8 mouse cellular contexts compared by ENCODE assay signal in genomic region chr5:23386562-23387312, GRCm38 (mm10). TPM values are rescaled to one million over a fixed set of nuclear protein-coding genes. Genes with fewer than 3 reads are reported as not detected.
DNase-seq lines count a peak whose midpoint lies in the region; ATAC-seq and TF ChIP-seq lines count a peak whose summit lies in the region.

No protein-coding gene starts in this region.

- H3K27ac ChIP-seq in forebrain, embryonic 11.5 days (ENCODE audit: low read depth, low read length) = peak overlapping the region; percentile 59; the same call in 1 of the 2 replicates
- H3K27ac ChIP-seq in heart, embryonic 16.5 days (ENCODE audit: low read length) = peak overlapping the region; percentile 89
- H3K27ac ChIP-seq in liver, embryonic 13.5 days = peak overlapping the region; percentile 43; the same call in 1 of the 2 replicates
- peak overlapping the region; percentile 91 for H3K27ac ChIP-seq in stomach, embryonic 15.5 days

- H3K79me2 ChIP-seq in C2C12 (ENCODE audit: control insufficient read depth, insufficient read depth) = peaks cover 5% of the 10 kb centered on the region

- peak; percentile 68 for DNase-seq in adrenal gland, postnatal 25 days
- peak; percentile 85 for DNase-seq in forebrain, embryonic 11.5 days (ENCODE audit: low spot score)
- peak; percentile 84 to 94 for DNase-seq in kidney, postnatal 25 days
- peak; percentile 48 for DNase-seq in liver, embryonic 13.5 days
- DNase-seq in natural killer cell, adult 2 months (ENCODE audit: low spot score in 2 of 2) = peak; percentile 95 to 97

- no peaks in the 10 kb centered on the region; the same call in 1 of the 2 replicates for H3K4me1 ChIP-seq in forebrain, embryonic 11.5 days (replicated peaks; ENCODE audit: control insufficient read depth, insufficient read depth, low read length)
- peaks cover 22% of the 10 kb centered on the region for H3K4me1 ChIP-seq in heart, embryonic 16.5 days (ENCODE audit: control insufficient read depth, insufficient read depth, low read length)
- peaks cover 9% of the 10 kb centered on the region for H3K4me1 ChIP-seq in liver, embryonic 13.5 days (replicated peaks)
- H3K4me1 ChIP-seq in stomach, embryonic 15.5 days = 0 out of 2 replicates have a peak, but pooled peaks cover 4% of the 10 kb centered on the region

- H3K27me3 ChIP-seq in C2C12 (ENCODE audit: control insufficient read depth, insufficient read depth, insufficient read length) = no peaks in the 10 kb centered on the region
- H3K27me3 ChIP-seq in forebrain, embryonic 11.5 days (ENCODE audit: control insufficient read depth, insufficient read depth, low read length) = no peaks in the 10 kb centered on the region
- no peaks in the 10 kb centered on the region for H3K27me3 ChIP-seq in heart, embryonic 16.5 days (ENCODE audit: control insufficient read depth, insufficient read depth, low read length)
- peaks cover 9% of the 10 kb centered on the region; the same call in 1 of the 2 replicates for H3K27me3 ChIP-seq in liver, embryonic 13.5 days
- H3K27me3 ChIP-seq in stomach, embryonic 15.5 days (replicated peaks) = no peaks in the 10 kb centered on the region

- peak overlapping the region; percentile 53 for H3K9ac ChIP-seq in forebrain, embryonic 11.5 days (ENCODE audit: low read length)
- peak overlapping the region; percentile 67 for H3K9ac ChIP-seq in heart, embryonic 16.5 days (ENCODE audit: low read length)
- peak overlapping the region; percentile 54; the same call in 1 of the 2 replicates for H3K9ac ChIP-seq in liver, embryonic 13.5 days
- H3K9ac ChIP-seq in stomach, embryonic 15.5 days = no peak overlapping the region; the same call in 1 of the 2 replicates

- H3K79me3 ChIP-seq in C2C12 (ENCODE audit: low read depth) = no peaks in the 10 kb centered on the region

- peak overlapping the region; percentile 28 for H3K4me3 ChIP-seq in C2C12 (ENCODE audit: insufficient read depth, poor library complexity, severe bottlenecking)
- peak overlapping the region; percentile 34 for H3K4me3 ChIP-seq in forebrain, embryonic 11.5 days (ENCODE audit: low read depth, low read length)
- H3K4me3 ChIP-seq in heart, embryonic 16.5 days (ENCODE audit: low read length) = peak overlapping the region; percentile 59
- H3K4me3 ChIP-seq in liver, embryonic 13.5 days (replicated peaks) = peak overlapping the region; percentile 49
- H3K4me3 ChIP-seq in stomach, embryonic 15.5 days (replicated peaks) = peak overlapping the region; percentile 43

- TF ChIP-seq CTCF in C2C12 (IDR thresholded peaks at IDR 0.05; ENCODE audit: control insufficient read depth, insufficient read depth, insufficient read length) = no peak

- peak overlapping the region; percentile 62 for H3K4me2 ChIP-seq in forebrain, embryonic 11.5 days (ENCODE audit: low read depth, low read length, severe bottlenecking)
- H3K4me2 ChIP-seq in heart, embryonic 16.5 days (ENCODE audit: low read depth, low read length) = peak overlapping the region; percentile 83
- peak overlapping the region; percentile 67 for H3K4me2 ChIP-seq in liver, embryonic 13.5 days
- H3K4me2 ChIP-seq in stomach, embryonic 15.5 days = peak overlapping the region; percentile 68

- H3K36me3 ChIP-seq in C2C12 (ENCODE audit: control insufficient read depth, insufficient read depth) = no peaks in the 10 kb centered on the region
- H3K36me3 ChIP-seq in forebrain, embryonic 11.5 days (ENCODE audit: control insufficient read depth, insufficient read depth, low read length) = no peaks in the 10 kb centered on the region
- no peaks in the 10 kb centered on the region for H3K36me3 ChIP-seq in heart, embryonic 16.5 days (ENCODE audit: control insufficient read depth, insufficient read depth)
- no peaks in the 10 kb centered on the region for H3K36me3 ChIP-seq in liver, embryonic 13.5 days
- H3K36me3 ChIP-seq in stomach, embryonic 15.5 days = no peaks in the 10 kb centered on the region

- 3% methylated on average over 22 of the region's 22 CpGs for WGBS in forebrain, embryonic 11.5 days
- WGBS in heart, embryonic 16.5 days = 1% methylated on average over 22 of the region's 22 CpGs
- 3% methylated on average over 22 of the region's 22 CpGs for WGBS in liver, embryonic 13.5 days (ENCODE audit: insufficient replicate concordance)
- WGBS in stomach, embryonic 15.5 days = 2% methylated on average over 22 of the region's 22 CpGs

- no peaks in the 10 kb centered on the region for H3K9me3 ChIP-seq in forebrain, embryonic 11.5 days (ENCODE audit: control insufficient read depth, low read length)
- H3K9me3 ChIP-seq in heart, embryonic 16.5 days (replicated peaks; ENCODE audit: control insufficient read depth, low read length) = no peaks in the 10 kb centered on the region
- no peaks in the 10 kb centered on the region for H3K9me3 ChIP-seq in liver, embryonic 13.5 days (replicated peaks)
- no peaks in the 10 kb centered on the region for H3K9me3 ChIP-seq in stomach, embryonic 15.5 days

- H3ac ChIP-seq in C2C12 (ENCODE audit: control insufficient read depth, insufficient read length, low read depth) = peak overlapping the region; percentile 61

- ATAC-seq in forebrain, embryonic 11.5 days (replicated peaks; ENCODE audit: low FRiP score) = peak; percentile 95
- peak; percentile 96 for ATAC-seq in heart, embryonic 16.5 days (replicated peaks; ENCODE audit: extremely low read depth, insufficient read depth, low FRiP score)
- peak; percentile 94 for ATAC-seq in liver, embryonic 13.5 days (ENCODE audit: low read depth)
- peak; percentile 93 for ATAC-seq in stomach, embryonic 15.5 days (ENCODE audit: insufficient read depth, low FRiP score, low read depth)

TF ChIP-seq in C2C12, 6 proteins besides CTCF, POLR2A, EP300 and RAD21:
- TF ChIP-seq MAX (IDR thresholded peaks at IDR 0.05) (peak; percentile 72), CEBPB (IDR thresholded peaks at IDR 0.05; ENCODE audit: low read depth) (peak; percentile 7), FOSL1 (IDR thresholded peaks at IDR 0.05; ENCODE audit: insufficient read depth, low read length, poor library complexity, severe bottlenecking) (peak; percentile 3), MYOD1 (IDR thresholded peaks at IDR 0.05; ENCODE audit: control insufficient read depth, insufficient read length, low read depth) (peak; percentile 85), MYOG (IDR thresholded peaks at IDR 0.05; ENCODE audit: control insufficient read depth, extremely low read depth, insufficient read length) (no peak)

RNA-seq across cellular contexts. Expression of gene Kmt2e, which starts 47.5 kb away (rescaled TPM):
- 8.0 TPM for polyA plus RNA-seq in C2C12 (2012; fragmentation: generic; extraction: Trizol)
- total RNA-seq in adrenal gland, postnatal 25 days (2021) = 77.2 and 90.2 TPM in 2 replicates
- 104 TPM in 2 replicates for polyA plus RNA-seq in forebrain, embryonic 11.5 days (2014; fragmentation: Nextera tagmentation; extraction: Ambion mirVana)
- 67.9 and 76.9 TPM in 2 replicates for polyA plus RNA-seq in heart, embryonic 16.5 days (2015; fragmentation: Nextera tagmentation; extraction: Ambion mirVana)
- 37.1 and 37.9 TPM in 2 replicates for polyA plus RNA-seq in liver, embryonic 13.5 days (2015; fragmentation: Nextera tagmentation; extraction: Ambion mirVana)
- 95.2 and 99.7 TPM in 2 replicates for polyA plus RNA-seq in stomach, embryonic 15.5 days (2015; fragmentation: Nextera tagmentation; extraction: Ambion mirVana)

Comparison
In these comparisons a context has a peak if more than half of its experiments do, and no peak if none do; other contexts are left out.
1. Peak in every context shown above with its lines: DNase-seq, ATAC-seq, H3K4me3 ChIP-seq and H3K27ac ChIP-seq.